Mouse (Mus musculus): ENCODE data around the gene Grk4. TPM values are rescaled to one million over a fixed set of nuclear protein-coding genes. Genes with fewer than 3 reads are reported as not detected.

The Grk4 gene
- polyA plus RNA-seq, 1 experiment from 2014 or later: 3.4 TPM

DNA sequence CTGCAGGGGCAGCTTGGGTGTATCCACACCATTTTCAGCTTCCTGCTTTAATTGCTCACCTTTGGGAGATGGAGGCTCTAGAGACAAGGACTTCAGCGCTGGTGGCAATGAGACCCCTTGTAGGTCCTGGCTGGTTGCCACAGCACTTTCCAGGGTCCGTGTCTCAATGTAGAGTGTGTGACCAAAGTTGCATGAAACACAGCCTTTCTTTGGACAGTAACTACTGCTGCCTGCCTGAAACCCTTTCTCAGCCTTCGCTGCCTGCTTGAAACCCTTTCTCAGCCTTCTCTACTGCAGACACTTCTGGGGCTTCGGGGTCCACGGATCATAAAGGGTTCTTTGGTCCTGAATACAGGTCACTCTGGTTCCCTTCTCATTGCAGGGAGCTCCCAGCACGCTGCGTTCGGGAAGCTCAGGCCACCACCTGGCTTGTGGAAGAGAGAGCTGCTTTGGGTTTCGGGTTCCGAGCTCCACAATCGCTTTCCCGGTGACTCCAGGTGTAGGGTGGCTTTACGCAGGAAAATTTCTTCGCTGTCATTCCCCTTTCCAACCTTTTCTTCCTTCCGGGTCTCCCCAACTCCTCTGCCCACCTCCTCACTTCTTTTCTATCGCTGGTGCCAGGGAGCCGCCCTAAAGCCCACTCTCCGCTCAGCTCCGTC, 100.8 kb downstream of the Grk4 start:
- Histone ChIP-seq H3K27me3 (ENCODE audit: control insufficient read depth, insufficient read depth, low read length) (no peaks in the 10 kb centered on the region), H3K36me3 (replicated peaks; ENCODE audit: control insufficient read depth, insufficient read depth) (no peaks in the 10 kb centered on the region), H3K4me2 (replicated peaks) (peak overlapping the region; percentile 75), H3K27ac (peak overlapping the region; percentile 92), H3K4me1 (replicated peaks; ENCODE audit: control insufficient read depth, insufficient read depth, low read length) (peaks cover 13% of the 10 kb centered on the region), H3K4me3 (replicated peaks; ENCODE audit: low read length) (peak overlapping the region; percentile 97), H3K9me3 (ENCODE audit: control insufficient read depth, low read length) (no peaks in the 10 kb centered on the region), H3K9ac (peak overlapping the region; percentile 92)
- DNase-seq (ENCODE audit: low spot score): peak; percentile 24
- 1% methylated on average over 19 of the region's 19 CpGs for WGBS
- no peak for ATAC-seq (ENCODE audit: low FRiP score)

DNA sequence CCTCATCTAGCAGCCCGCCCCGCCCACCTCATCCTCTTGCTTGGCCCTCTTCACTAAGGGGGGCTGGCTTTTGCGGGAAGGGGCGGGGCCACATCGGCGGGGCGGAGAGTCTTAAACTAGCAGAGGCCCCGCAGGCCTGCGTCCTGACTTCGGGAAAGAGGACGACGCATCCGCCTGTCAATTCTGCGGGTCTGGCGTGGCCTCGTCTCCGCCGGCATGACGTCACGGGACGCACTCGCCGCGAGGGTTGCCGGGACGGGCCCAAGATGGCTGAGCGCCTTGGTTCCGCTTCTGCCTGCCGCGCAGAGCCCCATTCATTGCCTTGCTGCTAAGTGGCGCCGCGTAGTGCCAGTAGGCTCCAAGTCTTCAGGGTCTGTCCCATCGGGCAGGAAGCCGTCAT, 101.3 kb downstream of the Grk4 start, which contains the start of gene Htt:
Gene Htt (plus strand): TSS at position 232 of the 400 bp plus-strand sequence.
- ATAC-seq (ENCODE audit: low FRiP score) (peak; percentile 99), DNase-seq (ENCODE audit: low spot score) (peak; percentile 97)
- peak within 1 kb of the TSS; percentile 97 for H3K4me3 ChIP-seq (replicated peaks; ENCODE audit: low read length)
- H3K36me3 ChIP-seq (replicated peaks; ENCODE audit: control insufficient read depth, insufficient read depth): no peaks in the 10 kb centered on the region
- peaks cover 13% of the 10 kb centered on the region for H3K4me1 ChIP-seq (replicated peaks; ENCODE audit: control insufficient read depth, insufficient read depth, low read length)
- no peaks in the 10 kb centered on the region for H3K27me3 ChIP-seq (ENCODE audit: control insufficient read depth, insufficient read depth, low read length)
- WGBS: under 1% methylated on average over 35 of the region's 35 CpGs
- H3K4me2 ChIP-seq (replicated peaks): peak within 1 kb of the TSS; percentile 75
- no peaks in the 10 kb centered on the region for H3K9me3 ChIP-seq (ENCODE audit: control insufficient read depth, low read length)
- H3K9ac ChIP-seq: peak within 1 kb of the TSS; percentile 92
- peak within 1 kb of the TSS; percentile 92 for H3K27ac ChIP-seq

DNA sequence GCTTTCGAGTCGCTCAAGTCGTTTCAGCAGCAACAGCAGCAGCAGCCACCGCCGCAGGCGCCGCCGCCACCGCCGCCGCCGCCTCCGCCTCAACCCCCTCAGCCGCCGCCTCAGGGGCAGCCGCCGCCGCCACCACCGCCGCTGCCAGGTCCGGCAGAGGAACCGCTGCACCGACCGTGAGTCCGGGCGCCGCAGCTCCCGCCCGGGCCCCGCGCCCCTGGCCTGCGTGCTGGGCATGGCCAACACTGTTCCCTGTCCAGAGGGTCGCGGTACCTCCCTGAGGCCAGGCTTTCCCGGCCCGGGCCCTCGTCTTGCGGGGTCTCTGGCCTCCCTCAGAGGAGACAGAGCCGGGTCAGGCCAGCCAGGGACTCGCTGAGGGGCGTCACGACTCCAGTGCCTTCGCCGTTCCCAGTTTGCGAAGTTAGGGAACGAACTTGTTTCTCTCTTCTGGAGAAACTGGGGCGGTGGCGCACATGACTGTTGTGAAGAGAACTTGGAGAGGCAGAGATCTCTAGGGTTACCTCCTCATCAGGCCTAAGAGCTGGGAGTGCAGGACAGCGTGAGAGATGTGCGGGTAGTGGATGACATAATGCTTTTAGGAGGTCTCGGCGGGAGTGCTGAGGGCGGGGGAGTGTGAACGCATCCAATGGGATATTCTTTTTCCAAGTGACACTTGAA, 101.9 kb downstream of the Grk4 start:
- Histone ChIP-seq H3K4me2 (replicated peaks) (peak overlapping the region; percentile 75), H3K36me3 (replicated peaks; ENCODE audit: control insufficient read depth, insufficient read depth) (no peaks in the 10 kb centered on the region), H3K4me1 (replicated peaks; ENCODE audit: control insufficient read depth, insufficient read depth, low read length) (peaks cover 13% of the 10 kb centered on the region), H3K9ac (peak overlapping the region; percentile 92), H3K4me3 (replicated peaks; ENCODE audit: low read length) (peak overlapping the region; percentile 97), H3K27ac (peak overlapping the region; percentile 92), H3K9me3 (ENCODE audit: control insufficient read depth, low read length) (no peaks in the 10 kb centered on the region), H3K27me3 (ENCODE audit: control insufficient read depth, insufficient read depth, low read length) (no peaks in the 10 kb centered on the region)
- DNase-seq (ENCODE audit: low spot score) (peak; percentile 55), ATAC-seq (ENCODE audit: low FRiP score) (peak; percentile 49)
- WGBS: under 1% methylated on average over 54 of the region's 54 CpGs

DNA sequence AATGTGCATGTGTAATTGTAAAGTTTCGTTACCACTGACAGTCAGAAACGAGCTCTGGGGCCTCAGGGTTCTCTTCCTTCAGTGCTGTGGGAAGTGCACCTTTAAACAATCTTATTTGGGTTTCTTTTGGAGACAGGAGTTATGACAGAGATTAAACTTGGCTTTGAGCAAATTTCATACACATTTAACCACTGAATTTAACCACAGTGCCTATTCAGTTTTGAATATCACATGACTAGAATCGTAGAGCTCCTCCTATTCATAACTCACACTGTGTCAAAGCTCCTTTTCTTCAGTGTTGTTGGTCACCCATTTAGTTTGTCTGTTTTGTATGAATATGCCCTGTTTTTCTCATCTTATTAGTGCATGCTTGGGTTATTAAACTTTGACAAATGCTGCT, 111.6 kb downstream of the Grk4 start:
- H3K9ac ChIP-seq: no peak overlapping the region
- H3K4me1 ChIP-seq (replicated peaks; ENCODE audit: control insufficient read depth, insufficient read depth, low read length): no peaks in the 10 kb centered on the region
- DNase-seq (ENCODE audit: low spot score): no peak
- no peak overlapping the region for H3K4me3 ChIP-seq (replicated peaks; ENCODE audit: low read length)
- H3K36me3 ChIP-seq (replicated peaks; ENCODE audit: control insufficient read depth, insufficient read depth): no peaks in the 10 kb centered on the region
- 94% methylated on average over 3 of the region's 3 CpGs for WGBS
- no peak overlapping the region for H3K27ac ChIP-seq
- H3K9me3 ChIP-seq (ENCODE audit: control insufficient read depth, low read length): no peaks in the 10 kb centered on the region
- no peaks in the 10 kb centered on the region for H3K27me3 ChIP-seq (ENCODE audit: control insufficient read depth, insufficient read depth, low read length)
- H3K4me2 ChIP-seq (replicated peaks): no peak overlapping the region
- ATAC-seq (ENCODE audit: low FRiP score): no peak

DNA sequence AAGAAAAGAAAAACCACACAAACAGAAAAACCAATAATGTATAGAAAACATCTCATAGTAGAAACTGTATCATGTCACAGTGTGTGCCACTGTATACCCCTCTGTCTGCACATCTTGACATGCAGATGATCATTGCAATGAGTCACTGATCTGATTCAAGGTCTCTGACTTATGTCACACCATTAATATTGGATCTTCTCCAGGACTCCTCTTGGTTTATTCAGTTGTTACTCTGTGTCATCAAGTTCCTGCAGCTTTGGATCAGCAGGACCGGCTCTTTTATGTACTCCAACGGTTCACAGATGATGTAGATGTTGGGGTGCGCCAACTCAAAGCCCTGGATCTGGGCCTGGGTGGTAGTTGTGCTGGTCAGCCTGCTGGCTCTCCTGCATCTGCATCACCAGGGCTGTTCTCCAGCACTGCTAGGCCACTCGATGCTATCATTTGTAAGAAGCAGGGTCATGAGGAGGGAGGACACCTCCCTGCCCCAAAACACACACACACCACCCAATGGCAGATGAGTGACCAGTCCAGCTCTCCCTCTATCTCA, 112.6 kb downstream of the Grk4 start:
- Histone ChIP-seq H3K27ac (no peak overlapping the region), H3K4me2 (replicated peaks) (no peak overlapping the region), H3K27me3 (ENCODE audit: control insufficient read depth, insufficient read depth, low read length) (no peaks in the 10 kb centered on the region), H3K4me1 (replicated peaks; ENCODE audit: control insufficient read depth, insufficient read depth, low read length) (no peaks in the 10 kb centered on the region), H3K4me3 (replicated peaks; ENCODE audit: low read length) (no peak overlapping the region), H3K9ac (no peak overlapping the region), H3K9me3 (ENCODE audit: control insufficient read depth, low read length) (no peaks in the 10 kb centered on the region), H3K36me3 (replicated peaks; ENCODE audit: control insufficient read depth, insufficient read depth) (no peaks in the 10 kb centered on the region)
- DNase-seq (ENCODE audit: low spot score): no peak
- WGBS: 95% methylated on average over 4 of the region's 4 CpGs
- no peak for ATAC-seq (ENCODE audit: low FRiP score)

DNA sequence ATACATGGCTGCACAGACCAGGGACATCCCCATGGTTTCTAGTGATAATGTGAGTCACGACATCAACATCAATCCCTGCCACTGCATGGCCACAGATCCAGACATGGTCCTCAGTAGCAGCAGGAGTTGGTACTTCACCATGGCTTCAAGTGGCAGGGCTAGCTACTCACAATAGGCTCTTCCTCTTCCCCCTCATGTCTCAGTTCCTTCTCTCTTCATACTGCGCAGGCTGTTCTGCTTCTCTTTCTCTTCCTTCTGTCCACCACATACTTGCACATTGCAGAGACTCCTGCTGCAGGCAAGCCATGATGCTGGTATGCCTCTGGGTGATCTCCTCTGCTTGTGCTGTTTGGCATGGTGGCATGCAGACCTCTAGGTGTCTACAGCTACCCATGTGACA, 113.2 kb downstream of the Grk4 start:
- Histone ChIP-seq H3K27me3 (ENCODE audit: control insufficient read depth, insufficient read depth, low read length) (no peaks in the 10 kb centered on the region), H3K4me1 (replicated peaks; ENCODE audit: control insufficient read depth, insufficient read depth, low read length) (no peaks in the 10 kb centered on the region), H3K4me2 (replicated peaks) (no peak overlapping the region)

DNA sequence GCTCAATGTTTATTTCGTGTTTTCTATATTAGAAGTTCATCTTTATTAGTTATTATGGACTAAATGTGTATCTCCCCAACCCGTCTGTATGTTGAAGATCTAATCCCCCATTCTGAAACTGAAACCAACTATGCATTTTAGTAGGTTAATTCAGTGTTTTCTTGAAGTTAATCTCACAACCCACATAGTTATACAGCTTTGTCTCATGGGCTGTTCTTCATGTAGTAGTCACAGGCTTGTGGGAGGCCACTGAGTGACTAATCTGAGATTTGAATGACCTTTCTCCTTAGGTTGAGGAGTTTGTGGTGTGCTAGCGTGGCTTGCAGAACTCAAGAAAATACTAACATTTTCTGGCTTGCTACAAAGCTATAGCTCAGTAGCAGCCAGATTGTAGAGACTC, 124.8 kb downstream of the Grk4 start:
- Histone ChIP-seq H3K9ac (no peak overlapping the region), H3K36me3 (replicated peaks; ENCODE audit: control insufficient read depth, insufficient read depth) (peaks cover 30% of the 10 kb centered on the region), H3K4me1 (replicated peaks; ENCODE audit: control insufficient read depth, insufficient read depth, low read length) (no peaks in the 10 kb centered on the region), H3K4me2 (replicated peaks) (no peak overlapping the region), H3K9me3 (ENCODE audit: control insufficient read depth, low read length) (no peaks in the 10 kb centered on the region), H3K27me3 (ENCODE audit: control insufficient read depth, insufficient read depth, low read length) (no peaks in the 10 kb centered on the region), H3K4me3 (replicated peaks; ENCODE audit: low read length) (no peak overlapping the region), H3K27ac (no peak overlapping the region)
- DNase-seq (ENCODE audit: low spot score) (no peak), ATAC-seq (ENCODE audit: low FRiP score) (no peak)
- 93% methylated on average over 3 of the region's 3 CpGs for WGBS

More for the DNA sequence above, 113.2 kb downstream of the Grk4 start:
- no peak for DNase-seq (ENCODE audit: low spot score)
- no peak for ATAC-seq (ENCODE audit: low FRiP score)
- no peaks in the 10 kb centered on the region for H3K9me3 ChIP-seq (ENCODE audit: control insufficient read depth, low read length)
- H3K27ac ChIP-seq: no peak overlapping the region
- WGBS: 100% methylated on average over 2 of the region's 2 CpGs
- H3K36me3 ChIP-seq (replicated peaks; ENCODE audit: control insufficient read depth, insufficient read depth): no peaks in the 10 kb centered on the region
- H3K4me3 ChIP-seq (replicated peaks; ENCODE audit: low read length): no peak overlapping the region
- H3K9ac ChIP-seq: no peak overlapping the region

DNA sequence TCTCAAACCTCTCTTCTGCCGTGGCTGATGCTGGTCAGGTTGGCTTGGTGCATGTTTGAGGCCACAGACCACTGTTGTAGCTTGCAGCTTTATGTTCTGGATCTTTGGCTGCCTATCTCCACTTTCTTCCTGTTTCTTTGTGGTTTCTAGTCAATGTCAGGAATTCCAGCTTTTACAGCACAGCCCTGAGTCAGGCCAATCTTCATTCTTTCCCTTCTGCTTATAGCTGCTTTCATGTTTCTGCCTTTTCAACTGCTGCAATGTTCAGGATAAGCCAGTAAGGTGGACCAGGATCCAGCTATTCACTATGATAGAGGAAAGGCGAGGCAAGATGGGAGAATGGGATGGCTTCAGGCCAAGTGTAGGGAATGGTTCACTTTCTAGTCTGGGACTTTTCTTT, 131.0 kb downstream of the Grk4 start:
- Histone ChIP-seq H3K9ac (no peak overlapping the region), H3K4me1 (replicated peaks; ENCODE audit: control insufficient read depth, insufficient read depth, low read length) (no peaks in the 10 kb centered on the region), H3K27ac (no peak overlapping the region), H3K9me3 (ENCODE audit: control insufficient read depth, low read length) (no peaks in the 10 kb centered on the region), H3K4me2 (replicated peaks) (no peak overlapping the region), H3K27me3 (ENCODE audit: control insufficient read depth, insufficient read depth, low read length) (no peaks in the 10 kb centered on the region), H3K4me3 (replicated peaks; ENCODE audit: low read length) (no peak overlapping the region), H3K36me3 (replicated peaks; ENCODE audit: control insufficient read depth, insufficient read depth) (peaks cover 52% of the 10 kb centered on the region)
- WGBS: 88% methylated on average over 2 of the region's 2 CpGs
- no peak for DNase-seq (ENCODE audit: low spot score)
- no peak for ATAC-seq (ENCODE audit: low FRiP score)

DNA sequence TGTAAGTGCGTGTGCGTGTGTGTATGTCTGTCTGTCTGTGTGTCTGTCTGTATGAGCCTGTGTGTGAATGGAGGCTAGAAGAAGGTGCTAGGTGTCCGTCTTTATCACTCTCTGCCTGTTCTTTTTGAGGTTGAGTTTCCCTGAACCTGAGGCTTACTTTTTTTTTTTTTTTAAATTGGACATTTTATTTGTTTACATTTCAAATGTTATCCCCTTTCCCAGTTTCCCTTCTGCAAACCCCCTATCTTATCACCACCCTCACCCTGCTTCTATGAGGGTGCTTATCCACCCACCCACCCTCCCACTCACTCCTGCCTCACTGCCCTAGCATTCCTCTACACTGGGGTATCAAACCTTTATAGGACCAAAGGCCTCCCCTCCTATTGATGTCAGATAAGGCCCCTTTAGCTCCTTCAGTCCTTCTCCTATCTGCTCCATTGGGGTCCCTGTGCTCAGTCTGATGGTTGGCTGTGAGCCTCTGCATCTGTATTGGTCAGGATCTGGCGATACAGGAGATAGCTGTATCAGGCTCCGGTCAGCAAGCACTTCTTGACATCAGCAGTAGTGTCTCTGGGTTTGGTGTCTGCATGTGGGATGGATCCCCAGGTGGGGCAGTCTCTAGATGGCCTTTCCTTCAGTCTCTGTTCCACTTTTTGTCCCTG, 140.2 kb downstream of the Grk4 start:
- Histone ChIP-seq H3K36me3 (replicated peaks; ENCODE audit: control insufficient read depth, insufficient read depth) (peaks cover 76% of the 10 kb centered on the region), H3K9me3 (ENCODE audit: control insufficient read depth, low read length) (no peaks in the 10 kb centered on the region), H3K27ac (no peak overlapping the region), H3K4me1 (replicated peaks; ENCODE audit: control insufficient read depth, insufficient read depth, low read length) (no peaks in the 10 kb centered on the region), H3K27me3 (ENCODE audit: control insufficient read depth, insufficient read depth, low read length) (no peaks in the 10 kb centered on the region), H3K4me3 (replicated peaks; ENCODE audit: low read length) (no peak overlapping the region), H3K4me2 (replicated peaks) (no peak overlapping the region), H3K9ac (no peak overlapping the region)
- ATAC-seq (ENCODE audit: low FRiP score) (no peak), DNase-seq (ENCODE audit: low spot score) (no peak)
- WGBS: 94% methylated on average over 5 of the region's 5 CpGs

All from hindbrain, embryonic 14.5 days (tissue).